12 mouse cellular contexts compared by ENCODE assay signal in the genomic region with DNA sequence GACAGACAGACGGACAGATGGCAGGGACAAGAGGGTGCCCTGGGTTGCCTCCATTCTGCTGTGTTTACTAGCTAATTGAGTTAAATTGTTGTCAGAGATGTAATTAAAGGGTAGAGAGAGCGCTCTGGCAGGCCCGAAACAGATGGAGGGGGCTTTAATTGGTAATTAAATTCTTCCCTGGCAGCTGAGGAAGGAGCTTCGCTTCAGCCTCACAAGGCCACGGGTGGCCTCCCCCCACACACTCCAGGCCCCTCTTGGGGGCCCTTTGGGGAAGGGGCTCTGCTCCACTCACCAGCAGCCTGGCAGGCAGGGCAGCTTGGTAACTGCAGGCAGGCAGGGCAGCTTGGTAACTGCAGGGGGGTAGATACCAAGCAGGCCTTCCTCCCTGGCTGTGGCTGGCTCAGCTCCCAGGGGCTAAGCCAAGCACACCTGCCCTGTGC. TPM values are rescaled to one million over a fixed set of nuclear protein-coding genes. Genes with fewer than 3 reads are reported as not detected.
A peak's percentile ranks its signal among the peaks of the same experiment; 100 is the strongest.
DNase-seq lines count a peak whose midpoint lies in the region; ATAC-seq lines count a peak whose summit lies in the region.
"Had no signal": no experiment of that assay in that cellular context is flagged by ENCODE, and none has a peak within 500 bp of the region (broad histone marks: within the 10 kb centered on the region; RNA-seq: fewer than 3 reads in every experiment).

No protein-coding gene starts in this region.

- peaks cover 26% of the 10 kb centered on the region for H3K4me1 ChIP-seq in forebrain, embryonic 16.5 days (replicated peaks; ENCODE audit: control insufficient read depth, insufficient read depth, low read length)
- H3K4me1 ChIP-seq in midbrain, embryonic 11.5 days (ENCODE audit: control insufficient read depth, insufficient read depth, low read length), result peaks cover 21% of the 10 kb centered on the region
- no peaks in the 10 kb centered on the region for H3K4me1 ChIP-seq in stomach, embryonic 16.5 days (ENCODE audit: control insufficient read depth, insufficient read depth, low read length)

- intact Hi-C loops in left cerebral cortex, postnatal 4 days (cut with DNase I), result no loop called here

- peak overlapping the region; percentile 95 for H3K27ac ChIP-seq in forebrain, embryonic 16.5 days (ENCODE audit: low read length)
- H3K27ac ChIP-seq in midbrain, embryonic 11.5 days (ENCODE audit: low read depth, low read length), result peak overlapping the region; percentile 90
- peak overlapping the region; percentile 29; the same call in 1 of the 2 replicates for H3K27ac ChIP-seq in stomach, embryonic 16.5 days (ENCODE audit: low read length)

- H3K27me3 ChIP-seq in forebrain, embryonic 16.5 days (replicated peaks; ENCODE audit: control insufficient read depth, insufficient read depth, low read length), result no peaks in the 10 kb centered on the region
- no peaks in the 10 kb centered on the region for H3K27me3 ChIP-seq in midbrain, embryonic 11.5 days (ENCODE audit: control insufficient read depth, insufficient read depth, low read length)
- no peaks in the 10 kb centered on the region for H3K27me3 ChIP-seq in stomach, embryonic 16.5 days (ENCODE audit: control insufficient read depth, insufficient read depth, low read length)

- no peak overlapping the region for H3K4me3 ChIP-seq in forebrain, embryonic 16.5 days (replicated peaks; ENCODE audit: low read length)
- no peak overlapping the region for H3K4me3 ChIP-seq in midbrain, embryonic 11.5 days (ENCODE audit: low read depth, low read length)
- no peak overlapping the region for H3K4me3 ChIP-seq in stomach, embryonic 16.5 days (replicated peaks; ENCODE audit: low read length)

- H3K9me3 ChIP-seq in forebrain, embryonic 16.5 days (ENCODE audit: control insufficient read depth, low read length), result no peaks in the 10 kb centered on the region
- no peaks in the 10 kb centered on the region for H3K9me3 ChIP-seq in midbrain, embryonic 11.5 days (ENCODE audit: control insufficient read depth, low read length)
- H3K9me3 ChIP-seq in stomach, embryonic 16.5 days (replicated peaks; ENCODE audit: control insufficient read depth, low read length), result no peaks in the 10 kb centered on the region

- peak overlapping the region; percentile 41 for H3K9ac ChIP-seq in forebrain, embryonic 16.5 days (replicated peaks; ENCODE audit: low read depth, low read length)
- peak overlapping the region; percentile 57 for H3K9ac ChIP-seq in midbrain, embryonic 11.5 days (ENCODE audit: low read length)
- H3K9ac ChIP-seq in stomach, embryonic 16.5 days (ENCODE audit: low read length), result no peak overlapping the region

- peak; percentile 95 for ATAC-seq in forebrain, embryonic 16.5 days
- ATAC-seq in midbrain, embryonic 11.5 days (ENCODE audit: low FRiP score), result peak; percentile 52; the same call in 1 of the 2 replicates
- peak; percentile 21; the same call in 1 of the 2 replicates for ATAC-seq in stomach, embryonic 16.5 days (ENCODE audit: insufficient read depth, low FRiP score)

- 0 out of 2 replicates have a peak overlapping the region, but pooled peaks have one; percentile 9 for H3K4me2 ChIP-seq in forebrain, embryonic 16.5 days (ENCODE audit: low read length)
- no peak overlapping the region for H3K4me2 ChIP-seq in midbrain, embryonic 11.5 days
- no peak overlapping the region for H3K4me2 ChIP-seq in stomach, embryonic 16.5 days (ENCODE audit: low read depth, low read length)

- H3K36me3 ChIP-seq in forebrain, embryonic 16.5 days (ENCODE audit: control insufficient read depth, insufficient read depth), result no peaks in the 10 kb centered on the region
- H3K36me3 ChIP-seq in midbrain, embryonic 11.5 days (ENCODE audit: control insufficient read depth, insufficient read depth, low read length), result no peaks in the 10 kb centered on the region
- H3K36me3 ChIP-seq in stomach, embryonic 16.5 days (ENCODE audit: control insufficient read depth, insufficient read depth, low read length), result no peaks in the 10 kb centered on the region

- WGBS in forebrain, embryonic 16.5 days, result 2% methylated on average over 5 of the region's 5 CpGs
- 33% methylated on average over 5 of the region's 5 CpGs for WGBS in midbrain, embryonic 11.5 days
- WGBS in stomach, embryonic 16.5 days, result 49% methylated on average over 5 of the region's 5 CpGs

- DNase-seq in left cerebral cortex, postnatal 4 days, result peak; percentile 70
- DNase-seq in left cerebral cortex, adult 9 months (ENCODE audit: low spot score in 2 of 2), result no peak
- no peak for DNase-seq in midbrain, embryonic 11.5 days (ENCODE audit: low spot score, missing footprints)
- no peak for DNase-seq in left cerebral cortex, adult 11 months (ENCODE audit: low spot score)
- DNase-seq in gastrocnemius, postnatal 25 days, result no peak
- no peak for DNase-seq in right cerebral cortex, adult 2 months (ENCODE audit: low spot score in 2 of 2)
- DNase-seq: heart, postnatal 10 days; kidney, postnatal 10 days; right cerebral cortex, postnatal 14 days had no signal

RNA-seq across cellular contexts. Expression of gene Cdk5rap3, which starts 30.4 kb away (rescaled TPM):
- 10 to 100 TPM; 63.3 to 65.4 TPM for total RNA-seq in left cerebral cortex, postnatal 4 days (2021)
- 103 and 106 TPM in 2 replicates for polyA plus RNA-seq in forebrain, embryonic 16.5 days (2015; fragmentation: Nextera tagmentation; extraction: Ambion mirVana)
- polyA plus RNA-seq in midbrain, embryonic 11.5 days (2014; fragmentation: Nextera tagmentation; extraction: Ambion mirVana), result 91.4 and 92.8 TPM in 2 replicates
- 68.7 and 75.0 TPM in 2 replicates for polyA plus RNA-seq in stomach, embryonic 16.5 days (2015; fragmentation: Nextera tagmentation; extraction: Ambion mirVana)
- total RNA-seq in gastrocnemius, postnatal 25 days (2021), result 10 to 100 TPM; 22.3 to 23.0 TPM

RNA-seq across cellular contexts. Expression of gene Copz2, which starts 36.3 kb away (rescaled TPM):
- total RNA-seq in left cerebral cortex, postnatal 4 days (2021), result 1 to 10 TPM; 4.1 to 5.9 TPM
- polyA plus RNA-seq in forebrain, embryonic 16.5 days (2015; fragmentation: Nextera tagmentation; extraction: Ambion mirVana), result 10.4 and 16.6 TPM in 2 replicates
- 47.5 and 51.1 TPM in 2 replicates for polyA plus RNA-seq in midbrain, embryonic 11.5 days (2014; fragmentation: Nextera tagmentation; extraction: Ambion mirVana)
- 124 and 136 TPM in 2 replicates for polyA plus RNA-seq in stomach, embryonic 16.5 days (2015; fragmentation: Nextera tagmentation; extraction: Ambion mirVana)
- total RNA-seq in gastrocnemius, postnatal 25 days (2021), result 10 to 100 TPM; 28.2 to 31.1 TPM

RNA-seq across cellular contexts. Expression of gene Prr15l, which starts 42.0 kb away (rescaled TPM):
- total RNA-seq in left cerebral cortex, postnatal 4 days (2021), result not detected
- 0.19 and 0.27 TPM in 2 replicates for polyA plus RNA-seq in forebrain, embryonic 16.5 days (2015; fragmentation: Nextera tagmentation; extraction: Ambion mirVana)
- 0.12 and 0.19 TPM in 2 replicates for polyA plus RNA-seq in midbrain, embryonic 11.5 days (2014; fragmentation: Nextera tagmentation; extraction: Ambion mirVana)
- 70.8 and 81.7 TPM in 2 replicates for polyA plus RNA-seq in stomach, embryonic 16.5 days (2015; fragmentation: Nextera tagmentation; extraction: Ambion mirVana)
- total RNA-seq in gastrocnemius, postnatal 25 days (2021), result not detected
- total RNA-seq: gastrocnemius, adult 18-20 months had no signal

RNA-seq across cellular contexts. Expression of gene Nfe2l1, which starts 56.2 kb away (rescaled TPM):
- total RNA-seq in left cerebral cortex, postnatal 4 days (2021), result 100 to 1,000 TPM; 108 to 115 TPM
- 64.8 and 68.2 TPM in 2 replicates for polyA plus RNA-seq in forebrain, embryonic 16.5 days (2015; fragmentation: Nextera tagmentation; extraction: Ambion mirVana)
- 31.7 and 35.2 TPM in 2 replicates for polyA plus RNA-seq in midbrain, embryonic 11.5 days (2014; fragmentation: Nextera tagmentation; extraction: Ambion mirVana)
- 64.8 and 65.7 TPM in 2 replicates for polyA plus RNA-seq in stomach, embryonic 16.5 days (2015; fragmentation: Nextera tagmentation; extraction: Ambion mirVana)
- 100 to 1,000 TPM; 348 to 389 TPM for total RNA-seq in gastrocnemius, postnatal 25 days (2021)

RNA-seq across cellular contexts. Expression of gene Pnpo, which starts 57.9 kb away (rescaled TPM):
- 10 to 100 TPM; 11.7 to 15.1 TPM for total RNA-seq in left cerebral cortex, postnatal 4 days (2021)
- polyA plus RNA-seq in forebrain, embryonic 16.5 days (2015; fragmentation: Nextera tagmentation; extraction: Ambion mirVana), result 21.7 and 22.8 TPM in 2 replicates
- 23.1 and 24.4 TPM in 2 replicates for polyA plus RNA-seq in midbrain, embryonic 11.5 days (2014; fragmentation: Nextera tagmentation; extraction: Ambion mirVana)
- polyA plus RNA-seq in stomach, embryonic 16.5 days (2015; fragmentation: Nextera tagmentation; extraction: Ambion mirVana), result 70.7 and 76.8 TPM in 2 replicates
- total RNA-seq in gastrocnemius, postnatal 25 days (2021), result 1 to 10 TPM; 7.0 to 8.3 TPM

Comparison
In these comparisons a context has a peak if more than half of its experiments do, and no peak if none do; other contexts are left out.
1. ATAC-seq: peak in every context shown above with its lines; median percentile 95 in forebrain, embryonic 16.5 days; 52 in midbrain, embryonic 11.5 days; 21 in stomach, embryonic 16.5 days.
2. H3K27ac ChIP-seq: peak in every context shown above with its lines; median percentile 95 in forebrain, embryonic 16.5 days; 90 in midbrain, embryonic 11.5 days; 29 in stomach, embryonic 16.5 days.
3. RNA of gene Prr15l, which starts 42.0 kb away (polyA plus RNA-seq): 70.8 to 81.7 TPM in stomach, embryonic 16.5 days; 0.19 to 0.27 TPM in forebrain, embryonic 16.5 days and 0.12 to 0.19 TPM in midbrain, embryonic 11.5 days; every median in the first group is over 10 times any median in the second.